Mouse (Mus musculus) thymus, adult 2 months (tissue): ENCODE measurements around the gene Olfr790. TPM values are rescaled to one million over a fixed set of nuclear protein-coding genes. Genes with fewer than 3 reads are reported as not detected.

ENCODE experiments used
- DNase-seq: peaks from one replicate; pipeline ENCODE4 v3.0.0; 2021
- H3K27ac ChIP-seq: fragments of 200-500 bp; 2 replicates; pipeline ENCODE4 v1.5.1; 2012; ENCODE audit warnings: low read length, control low read depth; ENCODE audit not compliant: control insufficient read depth, insufficient read depth
- H3K27me3 ChIP-seq: fragments of 200-500 bp; 2 replicates; pipeline ENCODE4 v1.6.1; 2012; ENCODE audit warnings: mild to moderate bottlenecking, low read length, moderate library complexity, mixed read lengths; ENCODE audit not compliant: control insufficient read depth, insufficient read depth
- H3K36me3 ChIP-seq: fragments of 200-500 bp; 2 replicates; pipeline ENCODE4 v1.6.1; 2012; ENCODE audit warnings: mild to moderate bottlenecking, low read length, moderate library complexity; ENCODE audit not compliant: control insufficient read depth, insufficient read depth
- H3K4me1 ChIP-seq: fragments of 200-500 bp; replicated peaks from 2 replicates; pipeline ENCODE4 v1.6.1; 2012; ENCODE audit warnings: low read length; ENCODE audit not compliant: control insufficient read depth, insufficient read depth
- H3K4me3 ChIP-seq: fragments of 200-500 bp; 2 replicates; pipeline ENCODE4 v1.5.1; 2012; ENCODE audit warnings: mild to moderate bottlenecking, low read length, control low read depth, moderate library complexity; ENCODE audit not compliant: control insufficient read depth, insufficient read depth
- CTCF ChIP-seq: fragments of 200-500 bp; IDR thresholded peaks from 2 replicates; pipeline ENCODE4 v1.5.1; 2012; ENCODE audit warnings: mild to moderate bottlenecking, control low read depth, low read length, moderate library complexity, borderline replicate concordance; ENCODE audit not compliant: control insufficient read depth, poor library complexity, insufficient read depth; ENCODE audit errors: extremely low read depth
- POLR2A ChIP-seq: fragments of 200-500 bp; IDR thresholded peaks from 2 replicates; pipeline ENCODE4 v1.6.1; 2012; ENCODE audit warnings: mild to moderate bottlenecking, low read length, control low read depth, moderate library complexity; ENCODE audit not compliant: control insufficient read depth, poor library complexity, insufficient read depth; ENCODE audit errors: extremely low read depth
- WGBS: fragments of 180-500 bp; shearing (Covaris S2); methylation state at CpG from one replicate; pipeline ENCODE4 v1.1.7; 2018; 5-methylcytosine and 5-hydroxymethylcytosine counted together
- polyA plus RNA-seq: library from polyadenylated mRNA; depleted of rRNA; stranded (reverse); fragments of >200 nt; gene quantifications from 2 replicates; pipeline ENCODE4 v1.2.3, GENCODE M21; 2012; rRNA removed

Olfr790 gene
- polyA plus RNA-seq, 1 experiment: not detected

- no peak for DNase-seq
- Histone ChIP-seq H3K4me3 (no peak within 1 kb of the TSS), H3K27ac (no peak within 1 kb of the TSS), H3K27me3 (no peaks in the 10 kb centered on the region), H3K4me1 (no peaks in the 10 kb centered on the region), H3K36me3 (no peaks in the 10 kb centered on the region)
- TF ChIP-seq CTCF: no peak
- no peak for TF ChIP-seq POLR2A
- 77% methylated on average over 3 of the region's 3 CpGs for WGBS
These were observed 23.2 kb downstream of the Olfr790 start, which contains the start of gene Olfr791 for GRCm38 (mm10) chr10:129521492-129521891. Olfr791 (plus strand) TSS chr10:129521792.

DNA sequence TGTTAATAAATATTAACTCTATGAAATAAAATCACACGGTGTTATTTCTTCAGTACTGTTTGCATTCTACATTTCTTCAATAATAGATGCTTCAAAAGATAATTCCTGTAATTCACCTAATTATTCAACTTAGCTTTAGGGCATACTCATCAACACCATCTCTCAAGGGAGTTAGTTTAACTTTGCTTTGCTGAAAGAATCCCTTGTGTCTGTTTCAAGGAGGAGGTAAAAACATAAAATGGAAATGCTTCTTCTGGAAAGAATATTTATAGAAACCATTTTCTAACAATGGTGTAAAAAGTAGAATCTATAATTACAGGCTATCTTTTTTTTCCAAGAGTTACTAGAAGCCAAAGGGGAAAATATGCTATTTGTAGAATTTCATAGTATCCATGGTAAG lies 40.6 kb downstream of the Olfr790 start, which contains the start of gene Olfr792:
TSS of gene Olfr792 (plus strand) at position 301 of the 400 bp plus-strand sequence.
- TF ChIP-seq CTCF (no peak), POLR2A (no peak)
- Histone ChIP-seq H3K36me3 (no peaks in the 10 kb centered on the region), H3K27ac (no peak within 1 kb of the TSS), H3K4me3 (no peak within 1 kb of the TSS), H3K4me1 (no peaks in the 10 kb centered on the region), H3K27me3 (no peaks in the 10 kb centered on the region)
- 81% methylated on average over 1 of the region's 1 CpGs for WGBS
- no peak for DNase-seq

- no peak for DNase-seq
- Histone ChIP-seq H3K4me1 (no peaks in the 10 kb centered on the region), H3K4me3 (no peak overlapping the region), H3K27me3 (no peaks in the 10 kb centered on the region), H3K36me3 (no peaks in the 10 kb centered on the region), H3K27ac (no peak overlapping the region)
- WGBS: 66% methylated on average over 1 of the region's 1 CpGs
- TF ChIP-seq POLR2A: no peak
- no peak for TF ChIP-seq CTCF
These were observed 51.1 kb downstream of the Olfr790 start for GRCm38 (mm10) chr10:129549354-129549753.

Other genes with a start within 250 kb of the Olfr790 start
- gene Olfr776, start 239.4 kb upstream of the Olfr790 start, polyA plus RNA-seq: not detected in 2 replicates
- not detected in 2 replicates for gene Olfr777, start 227.0 kb upstream of the Olfr790 start, polyA plus RNA-seq
- not detected in 2 replicates for gene Olfr780, start 180.4 kb upstream of the Olfr790 start, polyA plus RNA-seq
- not detected in 2 replicates for gene Olfr781, start 169.6 kb upstream of the Olfr790 start, polyA plus RNA-seq
- not detected in 2 replicates for gene Olfr782, start 149.6 kb upstream of the Olfr790 start, polyA plus RNA-seq
- gene Olfr784, start 114.4 kb upstream of the Olfr790 start, polyA plus RNA-seq: 0.04 and 0.09 TPM in 2 replicates
- gene Olfr785, start 93.1 kb upstream of the Olfr790 start, polyA plus RNA-seq: not detected in 2 replicates
- not detected in 2 replicates for gene Olfr786, start 71.2 kb upstream of the Olfr790 start, polyA plus RNA-seq
- gene Olfr787, start 36.6 kb upstream of the Olfr790 start, polyA plus RNA-seq: not detected in 2 replicates
- not detected in 2 replicates for gene Olfr788, start 27.5 kb upstream of the Olfr790 start, polyA plus RNA-seq
- gene Olfr789, start 13.7 kb upstream of the Olfr790 start, polyA plus RNA-seq: not detected in 2 replicates
- gene Olfr791, start 23.3 kb downstream of the Olfr790 start, polyA plus RNA-seq: not detected in 2 replicates
- not detected in 2 replicates for gene Olfr792, start 40.7 kb downstream of the Olfr790 start, polyA plus RNA-seq
- not detected in 2 replicates for gene Olfr794, start 69.2 kb downstream of the Olfr790 start, polyA plus RNA-seq
- not detected in 2 replicates for gene Olfr796, start 114.1 kb downstream of the Olfr790 start, polyA plus RNA-seq
- gene Olfr798, start 129.4 kb downstream of the Olfr790 start, polyA plus RNA-seq: not detected in 2 replicates
- not detected in 2 replicates for gene Olfr799, start 139.0 kb downstream of the Olfr790 start, polyA plus RNA-seq
- gene Olfr800, start 159.2 kb downstream of the Olfr790 start, polyA plus RNA-seq: not detected in 2 replicates
- not detected in 2 replicates for gene Olfr801, start 175.4 kb downstream of the Olfr790 start, polyA plus RNA-seq
- gene Olfr802, start 189.7 kb downstream of the Olfr790 start, polyA plus RNA-seq: not detected in 2 replicates
- not detected in 2 replicates for gene Olfr803, start 195.8 kb downstream of the Olfr790 start, polyA plus RNA-seq
- gene Olfr804, start 204.7 kb downstream of the Olfr790 start, polyA plus RNA-seq: not detected in 2 replicates
- not detected in 2 replicates for gene Olfr805, start 230.9 kb downstream of the Olfr790 start, polyA plus RNA-seq
- gene Olfr806, start 243.4 kb downstream of the Olfr790 start, polyA plus RNA-seq: not detected in 2 replicates